Mouse (Mus musculus): ENCODE data around the gene Hjurp. TPM values are rescaled to one million over a fixed set of nuclear protein-coding genes. Genes with fewer than 3 reads are reported as not detected.
"Not testable (repeated sequence)": the region's sequence is repeated elsewhere in the genome, so short reads cannot be mapped to it uniquely, and the experiment has no call there.

Gene Hjurp
- polyA plus RNA-seq, 1 experiment from 2014 or later: 225 TPM

GRCm38 (mm10) chr1:88225741-88226140 is 51.7 kb downstream of the Hjurp start:
- H3K27ac ChIP-seq (ENCODE audit: low read depth): no peak overlapping the region
- no peak overlapping the region for H3K4me3 ChIP-seq (ENCODE audit: low read depth, low read length)
- no peak for ATAC-seq (ENCODE audit: insufficient read depth)
- H3K36me3 ChIP-seq (ENCODE audit: insufficient read depth): no peaks in the 10 kb centered on the region
- DNase-seq: no peak
- no peaks in the 10 kb centered on the region for H3K27me3 ChIP-seq (ENCODE audit: insufficient read depth, low read length)
- H3K4me1 ChIP-seq (ENCODE audit: insufficient read depth): no peaks in the 10 kb centered on the region
- H3K4me2 ChIP-seq: no peak overlapping the region
- no peak overlapping the region for H3K9ac ChIP-seq
- TF ChIP-seq CTCF (IDR thresholded peaks at IDR 0.05; ENCODE audit: low read depth): no peak
- H3K9me3 ChIP-seq (ENCODE audit: low read depth, low read length): peaks cover 56% of the 10 kb centered on the region

GRCm38 (mm10) chr1:88225301-88225700 is 52.1 kb downstream of the Hjurp start:
- not testable (repeated sequence) for H3K4me1 ChIP-seq (ENCODE audit: insufficient read depth); H3K4me2 ChIP-seq; H3K27me3 ChIP-seq (ENCODE audit: insufficient read depth, low read length); H3K27ac ChIP-seq (ENCODE audit: low read depth); DNase-seq; ATAC-seq (ENCODE audit: insufficient read depth); H3K36me3 ChIP-seq (ENCODE audit: insufficient read depth); H3K9ac ChIP-seq; H3K4me3 ChIP-seq (ENCODE audit: low read depth, low read length)
- 41% methylated on average over 2 of the region's 2 CpGs for WGBS
- H3K9me3 ChIP-seq (ENCODE audit: low read depth, low read length): peaks cover 52% of the 10 kb centered on the region

- Histone ChIP-seq H3K27me3 (ENCODE audit: insufficient read depth, low read length) (no peaks in the 10 kb centered on the region), H3K4me1 (ENCODE audit: insufficient read depth) (no peaks in the 10 kb centered on the region), H3K9ac (no peak overlapping the region), H3K9me3 (ENCODE audit: low read depth, low read length) (peaks cover 41% of the 10 kb centered on the region), H3K36me3 (ENCODE audit: insufficient read depth) (no peaks in the 10 kb centered on the region), H3K4me2 (no peak overlapping the region), H3K27ac (ENCODE audit: low read depth) (no peak overlapping the region), H3K4me3 (ENCODE audit: low read depth, low read length) (no peak overlapping the region)
- WGBS: 65% methylated on average over 2 of the region's 2 CpGs
- TF ChIP-seq CTCF (IDR thresholded peaks at IDR 0.05; ENCODE audit: low read depth): no peak
- ATAC-seq (ENCODE audit: insufficient read depth) (no peak), DNase-seq (no peak)
These were observed 53.2 kb downstream of the Hjurp start for GRCm38 (mm10) chr1:88224029-88224776.

GRCm38 (mm10) chr1:88223591-88223990 is 53.8 kb downstream of the Hjurp start:
- no peaks in the 10 kb centered on the region for H3K36me3 ChIP-seq (ENCODE audit: insufficient read depth)
- no peaks in the 10 kb centered on the region for H3K4me1 ChIP-seq (ENCODE audit: insufficient read depth)
- no peaks in the 10 kb centered on the region for H3K27me3 ChIP-seq (ENCODE audit: insufficient read depth, low read length)
- no peak for DNase-seq
- H3K9ac ChIP-seq: no peak overlapping the region
- no peak overlapping the region for H3K4me3 ChIP-seq (ENCODE audit: low read depth, low read length)
- no peak overlapping the region for H3K4me2 ChIP-seq
- H3K9me3 ChIP-seq (ENCODE audit: low read depth, low read length): peaks cover 36% of the 10 kb centered on the region
- H3K27ac ChIP-seq (ENCODE audit: low read depth): no peak overlapping the region
- 41% methylated on average over 1 of the region's 1 CpGs for WGBS
- no peak for TF ChIP-seq CTCF (IDR thresholded peaks at IDR 0.05; ENCODE audit: low read depth)
- no peak for ATAC-seq (ENCODE audit: insufficient read depth)

GRCm38 (mm10) chr1:88223011-88223515 is 54.4 kb downstream of the Hjurp start:
- not testable (repeated sequence) for DNase-seq; H3K4me2 ChIP-seq; ATAC-seq (ENCODE audit: insufficient read depth); H3K4me1 ChIP-seq (ENCODE audit: insufficient read depth); H3K4me3 ChIP-seq (ENCODE audit: low read depth, low read length); H3K9ac ChIP-seq; H3K27me3 ChIP-seq (ENCODE audit: insufficient read depth, low read length); H3K27ac ChIP-seq (ENCODE audit: low read depth); H3K36me3 ChIP-seq (ENCODE audit: insufficient read depth)
- H3K9me3 ChIP-seq (ENCODE audit: low read depth, low read length): peaks cover 31% of the 10 kb centered on the region

- H3K4me1 ChIP-seq (ENCODE audit: insufficient read depth): no peaks in the 10 kb centered on the region
- ATAC-seq (ENCODE audit: insufficient read depth): no peak
- 39% methylated on average over 2 of the region's 2 CpGs for WGBS
These were observed 55.2 kb downstream of the Hjurp start for GRCm38 (mm10) chr1:88222216-88222615.

GRCm38 (mm10) chr1:88220336-88220735 is 57.1 kb downstream of the Hjurp start:
- Histone ChIP-seq H3K36me3 (ENCODE audit: insufficient read depth) (no peaks in the 10 kb centered on the region), H3K9ac (no peak overlapping the region), H3K27ac (ENCODE audit: low read depth) (no peak overlapping the region), H3K4me3 (ENCODE audit: low read depth, low read length) (no peak overlapping the region), H3K27me3 (ENCODE audit: insufficient read depth, low read length) (no peaks in the 10 kb centered on the region), H3K4me2 (no peak overlapping the region), H3K9me3 (ENCODE audit: low read depth, low read length) (peaks cover 26% of the 10 kb centered on the region), H3K4me1 (ENCODE audit: insufficient read depth) (no peaks in the 10 kb centered on the region)
- ATAC-seq (ENCODE audit: insufficient read depth) (no peak), DNase-seq (no peak)
- no peak for TF ChIP-seq CTCF (IDR thresholded peaks at IDR 0.05; ENCODE audit: low read depth)

More at GRCm38 (mm10) chr1:88222216-88222615, 55.2 kb downstream of the Hjurp start:
- Histone ChIP-seq H3K27me3 (ENCODE audit: insufficient read depth, low read length) (no peaks in the 10 kb centered on the region), H3K4me2 (no peak overlapping the region), H3K27ac (ENCODE audit: low read depth) (no peak overlapping the region), H3K9me3 (ENCODE audit: low read depth, low read length) (peaks cover 28% of the 10 kb centered on the region), H3K4me3 (ENCODE audit: low read depth, low read length) (no peak overlapping the region), H3K9ac (no peak overlapping the region), H3K36me3 (ENCODE audit: insufficient read depth) (no peaks in the 10 kb centered on the region)
- DNase-seq: no peak
- no peak for TF ChIP-seq CTCF (IDR thresholded peaks at IDR 0.05; ENCODE audit: low read depth)

Data from lung, embryonic 14.5 days (tissue).